Mouse (Mus musculus) brain, embryonic 14.5 days (tissue): ENCODE results near the gene Bcl2l1.

Experiments used
- CTCF ChIP-seq: fragments of 200-500 bp; IDR thresholded peaks from 2 replicates; pipeline ENCODE4 v1.5.1; 2012; ENCODE audit warnings: inconsistent platforms, mild to moderate bottlenecking, moderate library complexity, borderline replicate concordance; ENCODE audit not compliant: insufficient read depth, insufficient read length; ENCODE audit errors: extremely low read depth
- POLR2A ChIP-seq: fragments of 200-500 bp; IDR thresholded peaks from 2 replicates; pipeline ENCODE4 v1.6.1; 2012; ENCODE audit warnings: mild to moderate bottlenecking, inconsistent platforms, borderline replicate concordance; ENCODE audit not compliant: poor library complexity, insufficient read depth, insufficient read length, severe bottlenecking; ENCODE audit errors: extremely low read depth

DNA sequence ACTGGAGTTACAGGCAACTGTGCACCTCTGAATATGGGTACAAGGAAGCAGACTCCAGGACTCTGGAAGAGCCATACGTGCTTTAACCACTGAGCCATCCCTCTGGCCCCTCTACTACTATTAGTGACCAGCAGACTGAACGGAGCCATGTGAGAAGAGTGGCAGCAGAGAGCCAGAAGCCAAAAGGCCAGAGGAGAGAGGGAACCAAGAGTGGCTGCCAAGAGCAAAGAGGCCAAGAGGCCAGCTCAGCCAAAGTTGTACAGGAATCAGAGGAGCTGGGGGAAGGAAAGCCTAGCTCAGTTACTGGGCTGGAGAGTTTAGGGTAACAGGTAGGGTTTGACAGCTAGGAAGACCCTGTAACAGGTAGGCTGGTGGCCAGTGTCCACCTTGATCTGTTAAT is 7.7 kb upstream of the Bcl2l1 start:
- no peak for TF ChIP-seq POLR2A
- no peak for TF ChIP-seq CTCF
